Mouse (Mus musculus): ENCODE measurements around the gene Gm17428. TPM values are rescaled to one million over a fixed set of nuclear protein-coding genes. Genes with fewer than 3 reads are reported as not detected.
"Not testable (repeated sequence)": the region's sequence is repeated elsewhere in the genome, so short reads cannot be mapped to it uniquely, and the experiment has no call there.

The Gm17428 gene
- polyA plus RNA-seq, 1 experiment from 2014 or later = not detected

DNA sequence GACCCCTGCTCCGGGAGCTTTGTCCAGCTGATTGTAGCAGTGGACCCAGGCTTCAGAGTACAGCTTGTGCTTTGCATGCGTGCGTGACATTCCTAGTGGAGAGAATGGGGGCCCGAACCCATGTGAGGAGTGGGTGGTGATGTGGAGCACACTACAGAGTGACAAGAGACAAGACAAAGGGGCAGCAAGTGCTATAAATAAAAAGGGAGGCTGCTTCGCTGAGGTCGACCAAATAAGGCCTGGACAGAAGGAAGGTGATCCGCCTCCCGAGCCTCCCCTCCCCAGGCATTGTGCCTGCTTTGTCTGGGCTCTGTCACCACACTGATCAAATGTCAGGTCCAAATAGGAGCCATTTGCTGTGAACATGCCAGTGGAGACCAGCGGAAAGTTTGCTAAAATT lies 20.1 kb downstream of the Gm17428 start:
- Histone ChIP-seq H3K27me3 (replicated peaks) (no peaks in the 10 kb centered on the region), H3K4me3 (no peak overlapping the region), H3K9ac (no peak overlapping the region), H3K4me1 (peaks cover 35% of the 10 kb centered on the region), H3K27ac (peak overlapping the region; percentile 95), H3K4me2 (no peak overlapping the region), H3K9me3 (no peaks in the 10 kb centered on the region), H3K36me3 (replicated peaks) (0 out of 2 replicates have a peak, but pooled peaks cover 2% of the 10 kb centered on the region)
- ATAC-seq (replicated peaks) = no peak
- 38% methylated on average over 9 of the region's 9 CpGs for WGBS

DNA sequence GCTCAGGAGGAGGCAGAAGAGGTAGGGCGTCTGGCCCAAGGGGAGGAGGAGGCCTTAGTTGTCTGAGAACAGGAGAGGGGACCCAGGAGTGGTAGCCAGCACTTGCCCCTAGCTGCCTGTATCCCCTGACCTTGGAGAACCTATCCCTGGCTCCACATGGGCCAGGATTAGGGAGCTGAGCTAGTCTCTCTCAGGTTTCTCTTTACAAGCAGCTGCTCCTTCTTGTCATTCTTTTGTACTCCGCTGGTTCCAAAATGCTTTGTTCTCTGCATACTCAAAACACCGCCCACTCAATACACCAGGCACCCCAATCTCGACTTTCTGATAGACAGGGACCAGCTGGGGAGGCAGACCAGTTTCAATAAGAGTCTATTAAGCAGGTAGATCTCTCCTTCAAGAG lies 20.6 kb downstream of the Gm17428 start:
- H3K4me3 ChIP-seq = no peak overlapping the region
- no peaks in the 10 kb centered on the region for H3K27me3 ChIP-seq (replicated peaks)
- 0 out of 2 replicates have a peak, but pooled peaks cover 2% of the 10 kb centered on the region for H3K36me3 ChIP-seq (replicated peaks)
- WGBS = 31% methylated on average over 4 of the region's 4 CpGs
- no peak overlapping the region for H3K4me2 ChIP-seq
- no peak overlapping the region for H3K9ac ChIP-seq
- ATAC-seq (replicated peaks) = no peak
- H3K27ac ChIP-seq = peak overlapping the region; percentile 2; the same call in 1 of the 2 replicates
- peaks cover 35% of the 10 kb centered on the region for H3K4me1 ChIP-seq
- H3K9me3 ChIP-seq = no peaks in the 10 kb centered on the region

DNA sequence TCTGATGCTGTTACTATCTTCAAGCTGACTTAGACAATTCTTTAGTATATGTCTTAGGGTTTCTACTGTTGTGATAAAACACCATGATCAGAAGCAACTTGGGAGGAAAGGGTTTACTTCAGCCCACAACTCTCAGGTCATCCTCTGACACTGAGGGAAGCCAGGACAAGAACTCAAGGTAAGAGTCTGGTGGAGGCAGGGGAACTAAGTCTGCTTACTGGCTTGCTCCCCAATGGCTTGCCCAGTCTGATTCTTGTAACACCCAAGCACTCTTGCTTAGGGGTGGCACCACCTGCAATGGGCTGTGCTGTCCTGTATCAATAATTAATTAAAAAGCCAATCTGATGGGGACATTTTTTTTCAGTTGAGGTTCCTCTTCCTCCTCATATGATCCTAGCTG lies 21.9 kb downstream of the Gm17428 start:
- Histone ChIP-seq H3K4me3 (no peak overlapping the region), H3K4me1 (peaks cover 32% of the 10 kb centered on the region), H3K4me2 (no peak overlapping the region), H3K27me3 (replicated peaks) (no peaks in the 10 kb centered on the region), H3K9me3 (no peaks in the 10 kb centered on the region), H3K27ac (no peak overlapping the region), H3K9ac (no peak overlapping the region), H3K36me3 (replicated peaks) (0 out of 2 replicates have a peak, but pooled peaks cover 2% of the 10 kb centered on the region)
- no peak for ATAC-seq (replicated peaks)

DNA sequence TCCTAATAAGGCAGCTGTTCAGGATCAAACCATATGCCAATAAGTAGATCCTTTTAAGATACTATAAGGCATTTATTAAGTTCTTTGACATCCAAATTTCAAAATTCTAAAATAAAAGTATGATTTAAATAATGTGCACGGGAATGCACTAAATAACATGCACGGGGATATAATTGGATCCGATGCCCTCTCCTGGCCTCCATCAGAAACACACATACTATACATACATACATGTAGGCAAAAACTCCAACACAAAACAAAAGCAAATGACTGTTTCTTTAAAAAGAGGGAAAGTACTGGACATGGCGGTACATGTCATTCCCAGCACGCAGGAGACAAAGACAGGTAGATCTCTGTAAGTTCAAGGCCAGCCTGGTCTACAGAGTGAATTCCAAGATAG lies 23.1 kb downstream of the Gm17428 start:
- not testable (repeated sequence) for ATAC-seq (replicated peaks); H3K27me3 ChIP-seq (replicated peaks); H3K9me3 ChIP-seq; H3K27ac ChIP-seq; H3K4me3 ChIP-seq; H3K9ac ChIP-seq; H3K4me2 ChIP-seq; H3K36me3 ChIP-seq (replicated peaks)
- 84% methylated on average over 5 of the region's 5 CpGs for WGBS
- peaks cover 29% of the 10 kb centered on the region for H3K4me1 ChIP-seq

DNA sequence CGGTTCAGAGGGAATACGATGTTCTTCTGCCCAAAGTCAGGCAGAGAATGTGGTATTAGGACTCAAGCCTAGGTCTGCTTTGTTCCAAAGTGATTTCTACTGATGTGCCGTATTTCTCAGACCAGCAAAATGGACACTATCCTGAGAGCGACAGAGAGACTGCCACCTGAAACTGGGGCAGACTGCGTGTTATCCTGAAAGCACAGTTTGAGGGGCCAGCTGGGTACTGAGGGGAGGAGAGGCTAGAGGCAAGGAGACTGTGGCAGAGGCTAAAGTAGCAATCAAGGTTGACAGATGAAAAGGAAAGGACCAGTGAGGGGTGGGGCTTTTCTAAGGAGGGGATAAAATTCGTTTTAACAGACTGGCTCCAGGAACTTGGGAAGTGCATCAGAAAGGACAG lies 24.1 kb downstream of the Gm17428 start:
- 0 out of 2 replicates have a peak, but pooled peaks cover 2% of the 10 kb centered on the region for H3K36me3 ChIP-seq (replicated peaks)
- H3K4me3 ChIP-seq = no peak overlapping the region
- H3K9me3 ChIP-seq = no peaks in the 10 kb centered on the region
- no peaks in the 10 kb centered on the region for H3K27me3 ChIP-seq (replicated peaks)
- no peak for ATAC-seq (replicated peaks)
- H3K4me2 ChIP-seq = no peak overlapping the region
- H3K4me1 ChIP-seq = peaks cover 19% of the 10 kb centered on the region
- 84% methylated on average over 6 of the region's 6 CpGs for whole genome bisulfite sequencing
- H3K27ac ChIP-seq = no peak overlapping the region
- no peak overlapping the region for H3K9ac ChIP-seq

DNA sequence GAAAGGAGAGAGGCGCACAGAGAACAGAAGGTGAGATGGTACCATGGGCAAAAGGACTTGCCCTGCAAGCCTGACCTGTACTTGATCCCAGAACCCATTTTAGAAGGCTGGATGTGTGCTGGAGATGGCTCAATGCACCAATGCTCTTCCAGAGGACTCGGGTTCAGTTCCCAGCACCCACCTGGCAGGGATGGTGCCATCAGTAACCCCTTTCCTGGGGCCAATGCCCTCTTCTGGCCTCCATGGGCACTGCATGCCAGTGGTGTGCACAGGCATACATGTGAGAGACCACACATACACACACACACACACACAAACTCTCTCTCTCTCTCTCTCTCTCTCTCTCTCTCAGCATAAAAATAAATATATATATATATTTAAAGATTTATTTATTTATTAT lies 24.7 kb downstream of the Gm17428 start:
- Histone ChIP-seq H3K9ac (no peak overlapping the region), H3K4me3 (no peak overlapping the region), H3K27me3 (replicated peaks) (no peaks in the 10 kb centered on the region), H3K36me3 (replicated peaks) (0 out of 2 replicates have a peak, but pooled peaks cover 2% of the 10 kb centered on the region), H3K9me3 (no peaks in the 10 kb centered on the region), H3K4me1 (peaks cover 13% of the 10 kb centered on the region), H3K4me2 (no peak overlapping the region), H3K27ac (no peak overlapping the region)
- WGBS = 100% methylated on average over 2 of the region's 2 CpGs
- ATAC-seq (replicated peaks) = no peak

GRCm38 (mm10) chr14:55001938-55002686 lies 25.4 kb downstream of the Gm17428 start:
- no peak overlapping the region for H3K27ac ChIP-seq
- no peak for ATAC-seq (replicated peaks)
- WGBS = 52% methylated on average over 12 of the region's 12 CpGs
- no peaks in the 10 kb centered on the region for H3K9me3 ChIP-seq
- no peak overlapping the region for H3K4me2 ChIP-seq
- H3K4me3 ChIP-seq = no peak overlapping the region
- H3K9ac ChIP-seq = no peak overlapping the region
- no peaks in the 10 kb centered on the region for H3K27me3 ChIP-seq (replicated peaks)
- 0 out of 2 replicates have a peak, but pooled peaks cover 2% of the 10 kb centered on the region for H3K36me3 ChIP-seq (replicated peaks)
- peaks cover 6% of the 10 kb centered on the region; the same call in 1 of the 2 replicates for H3K4me1 ChIP-seq

DNA sequence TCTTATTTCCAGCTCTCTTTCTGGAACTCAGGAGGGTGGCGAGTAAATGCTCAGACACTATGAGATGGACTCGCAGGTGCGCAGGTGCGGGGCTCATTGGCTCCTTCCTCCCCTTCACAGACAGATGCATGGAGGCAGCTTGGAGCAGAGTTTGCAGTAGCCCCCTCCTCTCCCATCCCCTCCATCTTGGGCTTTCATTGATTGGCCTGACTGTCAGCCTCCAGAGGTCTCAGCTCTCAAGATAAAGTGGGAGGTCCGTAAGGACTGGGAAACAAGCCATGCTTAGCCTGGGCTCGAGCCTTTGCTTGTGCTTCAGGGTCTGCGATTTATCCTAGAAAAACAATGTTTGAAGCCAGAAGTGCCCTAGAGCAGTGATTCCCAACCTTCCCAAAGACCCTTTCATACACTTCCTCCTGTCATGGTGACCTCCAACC lies 26.0 kb downstream of the Gm17428 start:
- WGBS = 69% methylated on average over 7 of the region's 7 CpGs
- no peak for ATAC-seq (replicated peaks)
- no peak overlapping the region for H3K27ac ChIP-seq

GRCm38 (mm10) chr14:55003878-55004855 lies 27.4 kb downstream of the Gm17428 start:
- WGBS = 67% methylated on average over 18 of the region's 18 CpGs
- Histone ChIP-seq H3K27me3 (replicated peaks) (no peaks in the 10 kb centered on the region), H3K9ac (no peak overlapping the region), H3K27ac (no peak overlapping the region), H3K4me3 (no peak overlapping the region), H3K9me3 (no peaks in the 10 kb centered on the region), H3K4me1 (0 out of 2 replicates have a peak, but pooled peaks cover 6% of the 10 kb centered on the region), H3K4me2 (no peak overlapping the region), H3K36me3 (replicated peaks) (0 out of 2 replicates have a peak, but pooled peaks cover 2% of the 10 kb centered on the region)
- ATAC-seq (replicated peaks) = no peak

More for the DNA sequence above, 26.0 kb downstream of the Gm17428 start:
- no peaks in the 10 kb centered on the region for H3K27me3 ChIP-seq (replicated peaks)
- H3K9ac ChIP-seq = no peak overlapping the region
- H3K9me3 ChIP-seq = no peaks in the 10 kb centered on the region
- H3K36me3 ChIP-seq (replicated peaks) = 0 out of 2 replicates have a peak, but pooled peaks cover 2% of the 10 kb centered on the region
- H3K4me1 ChIP-seq = 0 out of 2 replicates have a peak, but pooled peaks cover 6% of the 10 kb centered on the region
- no peak overlapping the region for H3K4me2 ChIP-seq
- no peak overlapping the region for H3K4me3 ChIP-seq

- H3K4me2 ChIP-seq = no peak overlapping the region
- no peak overlapping the region for H3K27ac ChIP-seq
- 0 out of 2 replicates have a peak, but pooled peaks cover 2% of the 10 kb centered on the region for H3K36me3 ChIP-seq (replicated peaks)
- 77% methylated on average over 2 of the region's 2 CpGs for WGBS
- no peak for ATAC-seq (replicated peaks)
- no peak overlapping the region for H3K9ac ChIP-seq
- H3K27me3 ChIP-seq (replicated peaks) = no peaks in the 10 kb centered on the region
- no peaks in the 10 kb centered on the region for H3K9me3 ChIP-seq
- H3K4me3 ChIP-seq = no peak overlapping the region
- 0 out of 2 replicates have a peak, but pooled peaks cover 6% of the 10 kb centered on the region for H3K4me1 ChIP-seq
Observed at GRCm38 (mm10) chr14:55005506-55005905, 28.8 kb downstream of the Gm17428 start.

DNA sequence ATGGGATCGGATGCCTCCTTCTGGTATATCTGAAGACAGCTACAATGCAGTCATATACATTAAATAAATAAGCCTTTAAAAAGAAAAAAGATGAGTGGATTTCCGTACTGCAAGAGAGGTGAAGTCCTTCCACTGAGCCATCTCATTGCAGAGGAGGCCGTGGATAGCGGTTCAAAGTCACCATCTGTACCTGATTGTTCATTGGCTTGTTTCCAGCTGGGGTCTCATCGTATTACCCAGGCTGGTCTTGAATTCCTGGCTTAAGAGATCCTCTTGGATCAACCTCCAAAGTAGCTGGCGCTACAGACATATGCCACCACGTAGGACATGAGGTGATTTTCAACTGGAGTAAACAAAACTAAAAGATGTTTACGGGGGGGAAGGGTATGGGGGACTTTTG lies 29.2 kb downstream of the Gm17428 start:
- no peak overlapping the region for H3K4me2 ChIP-seq
- WGBS = 86% methylated on average over 8 of the region's 8 CpGs
- no peak for ATAC-seq (replicated peaks)
- H3K4me3 ChIP-seq = no peak overlapping the region
- no peak overlapping the region for H3K27ac ChIP-seq
- H3K36me3 ChIP-seq (replicated peaks) = 0 out of 2 replicates have a peak, but pooled peaks cover 2% of the 10 kb centered on the region
- no peaks in the 10 kb centered on the region for H3K27me3 ChIP-seq (replicated peaks)
- H3K9ac ChIP-seq = no peak overlapping the region
- H3K9me3 ChIP-seq = no peaks in the 10 kb centered on the region
- H3K4me1 ChIP-seq = 0 out of 2 replicates have a peak, but pooled peaks cover 6% of the 10 kb centered on the region

DNA sequence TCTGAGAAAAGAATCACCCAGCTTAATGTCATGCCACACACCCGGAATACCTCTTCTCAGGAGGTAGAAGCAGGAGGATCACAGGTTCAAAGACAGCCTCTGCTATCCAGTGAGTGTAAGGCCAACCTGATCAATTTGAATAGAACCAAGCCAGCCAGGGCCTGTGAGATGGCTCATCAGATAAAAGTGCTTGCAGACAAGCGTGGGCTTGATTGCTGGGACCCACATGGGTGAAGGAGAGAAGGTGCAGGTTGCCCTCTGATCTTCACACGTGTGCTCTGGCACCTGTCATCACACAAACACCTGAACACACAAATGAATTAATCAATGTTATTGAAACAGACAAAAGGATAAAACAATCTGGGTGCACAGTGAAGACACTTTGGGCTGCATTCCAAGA lies 29.8 kb downstream of the Gm17428 start:
- Histone ChIP-seq H3K27me3 (replicated peaks) (no peaks in the 10 kb centered on the region), H3K4me3 (no peak overlapping the region), H3K4me1 (0 out of 2 replicates have a peak, but pooled peaks cover 6% of the 10 kb centered on the region), H3K4me2 (no peak overlapping the region), H3K36me3 (replicated peaks) (no peaks in the 10 kb centered on the region), H3K9ac (no peak overlapping the region), H3K9me3 (no peaks in the 10 kb centered on the region), H3K27ac (no peak overlapping the region)
- WGBS = 76% methylated on average over 3 of the region's 3 CpGs
- no peak for ATAC-seq (replicated peaks)
